Mouse (Mus musculus) myocyte (in vitro differentiated cells): ENCODE data around the gene Irx5.

Source experiments
- E2F4 ChIP-seq: IDR thresholded peaks from one replicate; pipeline ENCODE4 v1.6.1; 2011; ENCODE audit warnings: mild to moderate bottlenecking, control low read depth, moderate library complexity; ENCODE audit not compliant: insufficient read depth
- MAX ChIP-seq: IDR thresholded peaks from one replicate; pipeline ENCODE4 v1.6.1; 2011; ENCODE audit warnings: low read depth, mild to moderate bottlenecking, control low read depth

DNA sequence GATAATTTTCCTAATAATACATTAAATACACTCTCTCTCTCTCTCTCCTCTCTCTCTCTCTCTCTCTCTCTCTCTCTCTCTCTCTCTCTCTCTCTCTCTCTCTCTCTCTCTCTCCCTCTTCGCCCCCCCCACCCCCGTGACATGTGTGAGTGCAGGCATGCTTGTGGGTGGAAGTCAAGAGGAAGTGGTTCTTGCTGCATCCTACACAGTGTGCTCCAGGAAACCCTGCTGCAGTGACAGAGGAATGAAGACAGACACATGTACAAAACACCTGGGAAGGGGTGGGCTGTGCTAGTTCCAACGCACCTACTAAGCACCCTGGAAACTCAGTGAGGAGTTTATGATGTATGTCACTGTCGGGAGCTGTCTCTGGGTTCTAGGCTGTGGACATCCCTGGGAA, 28.2 kb upstream of the Irx5 start:
- no peak for TF ChIP-seq MAX
- no peak for TF ChIP-seq E2F4
